Mouse (Mus musculus) cerebellum, adult 9-10 months (tissue): Measurements from ENCODE around the gene Gm40460.
"Not testable (repeated sequence)": the region's sequence is repeated elsewhere in the genome, so short reads cannot be mapped to it uniquely, and the experiment has no call there.

Experiments used
- DNase-seq: peaks from one replicate; pipeline ENCODE4 v3.0.0; 2022

Gene Gm40460

GRCm38 (mm10) chr7:142240978-142241377 is at the start of gene Gm40460:
TSS of gene Gm40460 (minus strand) at chr7:142241078.
- DNase-seq = no peak

GRCm38 (mm10) chr7:142285910-142286612 is 45.2 kb upstream of the Gm40460 start:
- peak; percentile 8 for DNase-seq

- DNase-seq = peak; percentile 59
Observed at GRCm38 (mm10) chr7:142285130-142285835, 44.4 kb upstream of the Gm40460 start.

- peak; percentile 94 for DNase-seq
Observed at GRCm38 (mm10) chr7:142284615-142285080, 43.8 kb upstream of the Gm40460 start.

- DNase-seq = peak; percentile 50
Observed at GRCm38 (mm10) chr7:142284023-142284591, 43.2 kb upstream of the Gm40460 start.

- not testable (repeated sequence) for DNase-seq
Observed at GRCm38 (mm10) chr7:142282847-142283246, 42.0 kb upstream of the Gm40460 start.

GRCm38 (mm10) chr7:142279291-142279690 is 38.4 kb upstream of the Gm40460 start:
- not testable (repeated sequence) for DNase-seq

- DNase-seq = peak; percentile 60
Observed at GRCm38 (mm10) chr7:142278183-142278582, 37.3 kb upstream of the Gm40460 start.

GRCm38 (mm10) chr7:142274263-142274662 is 33.4 kb upstream of the Gm40460 start, which contains the start of gene Gm4559:
TSS of gene Gm4559 (minus strand) at chr7:142274363.
- not testable (repeated sequence) for DNase-seq

GRCm38 (mm10) chr7:142258254-142258653 is 17.4 kb upstream of the Gm40460 start, which contains the start of gene Gm2431:
TSS of gene Gm2431 (minus strand) at chr7:142258354.
- not testable (repeated sequence) for DNase-seq

- peak; percentile 17 for DNase-seq
Observed at GRCm38 (mm10) chr7:142255517-142255916, 14.6 kb upstream of the Gm40460 start.

GRCm38 (mm10) chr7:142249824-142250223 is 8.9 kb upstream of the Gm40460 start:
- peak; percentile 7 for DNase-seq

- DNase-seq = no peak
Observed at GRCm38 (mm10) chr7:142231540-142231939, 9.3 kb downstream of the Gm40460 start.

- DNase-seq = not testable (repeated sequence)
Observed at GRCm38 (mm10) chr7:142229871-142230270, 11.0 kb downstream of the Gm40460 start, which contains the start of gene Krtap5-5. TSS of gene Krtap5-5 (minus strand) at chr7:142229971.

- DNase-seq = no peak
Observed at GRCm38 (mm10) chr7:142224518-142224917, 16.4 kb downstream of the Gm40460 start.

- DNase-seq = not testable (repeated sequence)
Observed at GRCm38 (mm10) chr7:142212136-142212535, 28.7 kb downstream of the Gm40460 start.

GRCm38 (mm10) chr7:142211559-142211958 is 29.3 kb downstream of the Gm40460 start, which contains the start of gene Gm7579:
TSS of gene Gm7579 (plus strand) at chr7:142211859.
- no peak for DNase-seq

- DNase-seq = not testable (repeated sequence)
Observed at GRCm38 (mm10) chr7:142206891-142207290, 34.0 kb downstream of the Gm40460 start.

GRCm38 (mm10) chr7:142205488-142205887 is 35.4 kb downstream of the Gm40460 start:
- no peak for DNase-seq

GRCm38 (mm10) chr7:142201064-142201463 is 39.8 kb downstream of the Gm40460 start, which contains the start of gene Krtap5-3:
TSS of gene Krtap5-3 (plus strand) at chr7:142201364.
- no peak for DNase-seq

GRCm38 (mm10) chr7:142198748-142199147 is 42.1 kb downstream of the Gm40460 start:
- no peak for DNase-seq
